Mouse (Mus musculus) olfactory bulb, adult 2 months (tissue): Measurements from ENCODE around the gene Lrrc39.

Experiments
- CTCF ChIP-seq: fragments of 200-500 bp; IDR thresholded peaks from 2 replicates; pipeline ENCODE4 v1.5.1; 2012; ENCODE audit warnings: low read depth, mild to moderate bottlenecking, low read length, moderate library complexity; ENCODE audit not compliant: insufficient read depth
- POLR2A ChIP-seq: fragments of 200-500 bp; IDR thresholded peaks from 2 replicates; pipeline ENCODE4 v1.6.1; 2012; ENCODE audit warnings: mild to moderate bottlenecking, low read depth, low read length, moderate library complexity; ENCODE audit not compliant: insufficient read depth

GRCm38 (mm10) chr3:116620636-116621370 is 58.0 kb downstream of the Lrrc39 start:
- TF ChIP-seq CTCF, result no peak
- TF ChIP-seq POLR2A, result no peak
